Mouse (Mus musculus) CH12.LX (cell line): ENCODE data around the gene Nmd3. TPM values are rescaled to one million over a fixed set of nuclear protein-coding genes. Genes with fewer than 3 reads are reported as not detected.

Experiments
- DNase-seq: peaks from one replicate; pipeline ENCODE4 v3.0.0-alpha.2; 2013; ENCODE audit errors: extremely low read depth
- H3K27ac ChIP-seq: 2 replicates; pipeline ENCODE4 v1.5.1; 2012; ENCODE audit warnings: low read depth, mild to moderate bottlenecking, control low read depth, moderate library complexity; ENCODE audit not compliant: insufficient read depth
- H3K27me3 ChIP-seq: replicated peaks from 2 replicates; pipeline ENCODE3; 2012; ENCODE audit warnings: inconsistent platforms
- H3K36me3 ChIP-seq, 2 experiments: replicated peaks in 1 of 2; 2 replicates each; pipeline versions ENCODE3 to v1.6.1; 2012; ENCODE audit warnings: inconsistent platforms in 1 of 2, low read length in 1 of 2, mild to moderate bottlenecking in 1 of 2, mixed read lengths in 1 of 2, moderate library complexity in 1 of 2; ENCODE audit not compliant: control insufficient read depth in 1 of 2, insufficient read depth in 1 of 2
- H3K4me1 ChIP-seq, 2 experiments: 2 replicates each; pipeline ENCODE4 v1.6.1; 2012; ENCODE audit warnings: inconsistent platforms in 1 of 2, moderate library complexity in 1 of 2; ENCODE audit not compliant: insufficient read depth in 2 of 2, control insufficient read depth in 1 of 2
- H3K4me2 ChIP-seq: 2 replicates; pipeline ENCODE4 v1.6.1; 2012; ENCODE audit warnings: low read depth, mild to moderate bottlenecking, control low read depth; ENCODE audit not compliant: poor library complexity, insufficient read depth, severe bottlenecking
- H3K4me3 ChIP-seq, 3 experiments: fragments of 150-350 bp in 1 of 3; sonication (generic) in 1 of 3; replicated peaks in 1 of 3; 2 replicates each; pipeline versions ENCODE3 to v1.5.1; 2011 to 2012; ENCODE audit warnings: low read depth in 2 of 3, low read length in 2 of 3, mild to moderate bottlenecking in 2 of 3, moderate library complexity in 2 of 3, control low read depth in 1 of 3, improper control_type of control experiment in 1 of 3, inconsistent platforms in 1 of 3, mixed read lengths in 1 of 3; ENCODE audit not compliant: poor library complexity in 1 of 3
- H3K79me2 ChIP-seq: replicated peaks from 2 replicates; pipeline ENCODE4 v1.6.1; 2012; ENCODE audit warnings: mild to moderate bottlenecking, moderate library complexity; ENCODE audit not compliant: control insufficient read depth, poor library complexity, insufficient read depth, severe bottlenecking; ENCODE audit errors: extremely low read depth
- H3K9ac ChIP-seq: 2 replicates; pipeline ENCODE4 v1.6.1; 2012; ENCODE audit warnings: low read depth, mild to moderate bottlenecking, control low read depth, moderate library complexity; ENCODE audit not compliant: insufficient read depth
- H3K9me3 ChIP-seq: replicated peaks from 2 replicates; pipeline ENCODE3; 2012; ENCODE audit warnings: low read length, inconsistent platforms, mixed read lengths
- CHD1 ChIP-seq: IDR thresholded peaks from 2 replicates; pipeline ENCODE4 v1.6.1; 2012; ENCODE audit warnings: low read depth, low read length, improper control_type of control experiment, inconsistent platforms
- E2F4 ChIP-seq: IDR thresholded peaks from 2 replicates; pipeline ENCODE4 v1.6.1; 2011; ENCODE audit warnings: low read depth, low read length, improper control_type of control experiment; ENCODE audit not compliant: insufficient replicate concordance
- ETS1 ChIP-seq: conservative IDR thresholded peaks from 2 replicates; pipeline ENCODE4 v1.6.1; 2012; ENCODE audit warnings: low read depth, mild to moderate bottlenecking, inconsistent platforms, low read length, improper control_type of control experiment, moderate library complexity
- GABPA ChIP-seq: IDR thresholded peaks from 2 replicates; pipeline ENCODE4 v1.6.1; 2012; ENCODE audit warnings: low read depth, low read length, improper control_type of control experiment, inconsistent platforms; ENCODE audit not compliant: insufficient replicate concordance
- JUND ChIP-seq: conservative IDR thresholded peaks from 2 replicates; pipeline ENCODE4 v1.6.1; 2011; ENCODE audit warnings: low read depth, low read length, improper control_type of control experiment
- KAT2A ChIP-seq: IDR thresholded peaks from 2 replicates; pipeline ENCODE4 v1.6.1; 2012; ENCODE audit warnings: low read length, improper control_type of control experiment, inconsistent platforms; ENCODE audit not compliant: insufficient replicate concordance
- MAZ ChIP-seq: IDR thresholded peaks from 2 replicates; pipeline ENCODE4 v1.6.1; 2012; ENCODE audit warnings: low read depth, mild to moderate bottlenecking, inconsistent platforms, low read length, improper control_type of control experiment, moderate library complexity
- MEF2A ChIP-seq: IDR thresholded peaks from 2 replicates; pipeline ENCODE4 v1.6.1; 2014; ENCODE audit warnings: low read depth, mild to moderate bottlenecking, inconsistent platforms, low read length, improper control_type of control experiment, borderline replicate concordance
- NELFE ChIP-seq: IDR thresholded peaks from 2 replicates; pipeline ENCODE4 v1.6.1; 2011; ENCODE audit warnings: low read depth, low read length, improper control_type of control experiment
- PAX5 ChIP-seq: IDR thresholded peaks from 2 replicates; pipeline ENCODE4 v1.6.1; 2012; ENCODE audit warnings: low read length, inconsistent platforms, mixed read lengths
- RAD21 ChIP-seq: IDR thresholded peaks from 2 replicates; pipeline ENCODE4 v1.6.1; 2011; ENCODE audit warnings: low read depth, mild to moderate bottlenecking, low read length, improper control_type of control experiment, moderate library complexity
- SMC3 ChIP-seq: IDR thresholded peaks from 2 replicates; pipeline ENCODE4 v1.6.1; 2011; ENCODE audit warnings: low read depth, low read length, improper control_type of control experiment
- TCF12 ChIP-seq: IDR thresholded peaks from 2 replicates; pipeline ENCODE4 v1.6.1; 2014; ENCODE audit warnings: low read depth, mild to moderate bottlenecking, inconsistent platforms, low read length, improper control_type of control experiment
- UBTF ChIP-seq: IDR thresholded peaks from 2 replicates; pipeline ENCODE4 v1.6.1; 2012; ENCODE audit warnings: low read depth, mild to moderate bottlenecking, inconsistent platforms, low read length, improper control_type of control experiment, moderate library complexity
- ZNF384 ChIP-seq: IDR thresholded peaks from 2 replicates; pipeline ENCODE4 v1.6.1; 2012; ENCODE audit warnings: low read depth, low read length, improper control_type of control experiment, inconsistent platforms
- dilution Hi-C: fragments of 300-500 bp; cut with MboI; formaldehyde crosslinking; loops from 2 replicates; pipeline ENCODE4 v1.14.3; 2020; ENCODE audit warnings: low sequenced_read_pairs; ENCODE audit not compliant: extremely low pct_unique_long_range_greater_than_20kb, extremely low pct_ligation_motif_present
- in situ Hi-C: fragments of 300-500 bp; cut with MboI; formaldehyde crosslinking; loops from 3 replicates; pipeline ENCODE4 v1.14.3; 2019; ENCODE audit warnings: low sequenced_read_pairs, low pct_ligation_motif_present, low pct_unique_long_range_greater_than_20kb, mixed read lengths
- polyA plus RNA-seq: library from polyadenylated mRNA; unstranded; fragments of >175 nt; gene quantifications from 2 replicates; pipeline ENCODE4 v1.2.1, GENCODE M21; 2012; ENCODE audit warnings: low read depth; ENCODE audit not compliant: insufficient read length
- total RNA-seq, 2 experiments: library from RNA; depleted of rRNA; stranded (reverse); fragments of 300-350 nt in 1 of 2; fragments of >200 nt in 1 of 2; gene quantifications; 2 replicates each; pipeline ENCODE4 v1.2.3; 2012 to 2014

Nmd3 gene
- total and polyA plus RNA-seq, 3 experiments: 128 to 291 (median 154) TPM

- DNase-seq: no peak
- H3K4me1 ChIP-seq: peaks cover 0 to 2% of the 10 kb centered on the region in 2 experiments; a peak in 2 of 4 replicates
- no peak overlapping the region for H3K4me3 ChIP-seq
- H3K79me2 ChIP-seq: no peaks in the 10 kb centered on the region
- H3K9me3 ChIP-seq: no peaks in the 10 kb centered on the region
- H3K4me2 ChIP-seq: no peak overlapping the region
- dilution Hi-C loops: no loop called here
- no peaks in the 10 kb centered on the region for H3K27me3 ChIP-seq
- no peak overlapping the region for H3K27ac ChIP-seq
- TF ChIP-seq UBTF: no peak
- no peak for TF ChIP-seq SMC3
- no peak for TF ChIP-seq NELFE
- H3K9ac ChIP-seq: no peak overlapping the region
- in situ Hi-C loops: no loop called here
- H3K36me3 ChIP-seq: peaks cover 30 to 82% of the 10 kb centered on the region in 2 experiments
Measured at GRCm38 (mm10) chr3:69763630-69764565, 42.1 kb downstream of the Nmd3 start.

GRCm38 (mm10) chr3:69765206-69765605 is 43.4 kb downstream of the Nmd3 start:
- Histone ChIP-seq H3K9ac (no peak overlapping the region), H3K9me3 (no peaks in the 10 kb centered on the region), H3K4me2 (no peak overlapping the region), H3K27ac (no peak overlapping the region), H3K4me1 (no peaks in the 10 kb centered on the region), H3K4me3 (no peak overlapping the region), H3K27me3 (no peaks in the 10 kb centered on the region), H3K36me3 (peaks cover 20 to 69% of the 10 kb centered on the region in 2 experiments), H3K79me2 (no peaks in the 10 kb centered on the region)
- in situ Hi-C loops: no loop called here
- dilution Hi-C loops: no loop called here
- DNase-seq: no peak
- no peak for TF ChIP-seq JUND
- no peak for TF ChIP-seq E2F4
- no peak for TF ChIP-seq ZNF384
- TF ChIP-seq RAD21: no peak
- no peak for TF ChIP-seq PAX5
- no peak for TF ChIP-seq MEF2A
- TF ChIP-seq GABPA: no peak
- no peak for TF ChIP-seq MAZ
- no peak for TF ChIP-seq KAT2A
- no peak for TF ChIP-seq CHD1
- no peak for TF ChIP-seq TCF12
- no peak for TF ChIP-seq ETS1
